Mouse (Mus musculus): Measurements from ENCODE around the gene Agxt.

GRCm38 (mm10) chr1:93135036-93135526 is at the start of gene Agxt:
- TF ChIP-seq CTCF (IDR thresholded peaks at IDR 0.05; ENCODE audit: borderline replicate concordance, insufficient read depth, low read depth, low read length) (no peak), POLR2A (IDR thresholded peaks at IDR 0.05; ENCODE audit: borderline replicate concordance, insufficient read depth, low read length) (no peak)
